Mouse (Mus musculus) lung, postnatal 0 days (tissue): Measurements from ENCODE around the gene Strip1.

Source experiments
- CTCF ChIP-seq: IDR thresholded peaks from 2 replicates; pipeline ENCODE4 v1.5.1; 2016; ENCODE audit warnings: antibody characterized with exemption, mild to moderate bottlenecking
- EP300 ChIP-seq: IDR thresholded peaks from 2 replicates; pipeline ENCODE4 v1.6.1; 2016; ENCODE audit warnings: antibody characterized with exemption, mild to moderate bottlenecking, control low read depth

- TF ChIP-seq CTCF (no peak), EP300 (no peak)
Observed at GRCm38 (mm10) chr3:107671509-107671908, 40.0 kb upstream of the Strip1 start.
